Mouse (Mus musculus) hindbrain, embryonic 15.5 days (tissue): ENCODE measurements at regions not wholly inside any gene's neighbourhood (a gene's known extent, or its start where the extent isn't known, plus 50 kb on each side); places are given as distances from the start of the nearest gene placed in this dataset.
A peak's percentile ranks its signal among the peaks of the same experiment; 100 is the strongest.

Source experiments
- ATAC-seq: fragments of 200-750 bp; cut with Nextera tagmentation; 2 replicates; pipeline ENCODE4 v1.8.0; 2017; ENCODE audit warnings: low read depth, moderate number of reproducible peaks, moderate TSS enrichment; ENCODE audit not compliant: low FRiP score
- H3K27ac ChIP-seq: fragments of 300-500 bp; sonication (generic); replicated peaks from 2 replicates; pipeline ENCODE4 v1.5.1; 2015; ENCODE audit warnings: mild to moderate bottlenecking, inconsistent platforms
- H3K27me3 ChIP-seq: fragments of 300-500 bp; sonication (generic); 2 replicates; pipeline ENCODE4 v1.6.1; 2015; ENCODE audit warnings: control low read depth, inconsistent platforms
- H3K36me3 ChIP-seq: fragments of 300-500 bp; sonication (generic); 2 replicates; pipeline ENCODE4 v1.6.1; 2015; ENCODE audit warnings: control low read depth, inconsistent platforms
- H3K4me1 ChIP-seq: fragments of 300-500 bp; sonication (generic); replicated peaks from 2 replicates; pipeline ENCODE4 v1.6.1; 2015; ENCODE audit warnings: control low read depth, inconsistent platforms
- H3K4me2 ChIP-seq: fragments of 300-500 bp; sonication (generic); 2 replicates; pipeline ENCODE4 v1.6.1; 2015; ENCODE audit warnings: moderate library complexity, mild to moderate bottlenecking, inconsistent platforms
- H3K4me3 ChIP-seq: fragments of 300-500 bp; sonication (generic); 2 replicates; pipeline ENCODE4 v1.5.1; 2015; ENCODE audit warnings: mild to moderate bottlenecking, inconsistent platforms
- H3K9ac ChIP-seq: fragments of 300-500 bp; sonication (generic); 2 replicates; pipeline ENCODE4 v1.6.1; 2015; ENCODE audit warnings: inconsistent platforms
- H3K9me3 ChIP-seq: fragments of 300-500 bp; sonication (generic); 2 replicates; pipeline ENCODE4 v1.6.1; 2016; ENCODE audit warnings: control low read depth, inconsistent platforms
- whole genome bisulfite sequencing: fragments of 180-500 bp; shearing (Covaris S2); methylation state at CpG from one replicate; pipeline ENCODE4 v1.1.7; 2015; 5-methylcytosine and 5-hydroxymethylcytosine counted together

DNA sequence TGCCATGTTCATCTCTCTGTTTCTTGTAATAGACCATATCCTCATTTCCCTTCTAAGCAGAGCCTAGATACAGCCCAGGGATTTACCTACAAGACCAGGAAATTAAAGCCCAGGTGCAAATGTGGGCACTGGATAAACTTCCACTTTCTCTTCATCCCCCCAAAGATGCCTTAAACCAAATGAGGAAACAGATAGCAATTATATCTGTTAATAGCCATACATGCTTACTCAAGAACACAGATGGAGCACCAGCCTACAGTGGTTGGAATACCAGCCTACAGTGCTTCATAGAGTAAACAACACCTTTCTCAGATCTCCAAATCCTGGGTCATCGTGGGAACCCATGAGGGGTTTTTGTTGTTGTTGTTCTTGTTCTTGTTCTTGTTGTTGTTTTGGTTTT lies 141.5 kb downstream of the Dhx15 start:
- H3K9me3 ChIP-seq: no peaks in the 10 kb centered on the region
- peaks cover 8% of the 10 kb centered on the region; the same call in 1 of the 2 replicates for H3K4me1 ChIP-seq
- H3K4me2 ChIP-seq: no peak overlapping the region
- 91% methylated on average over 1 of the region's 1 CpGs for WGBS
- no peak overlapping the region for H3K9ac ChIP-seq
- H3K36me3 ChIP-seq: no peaks in the 10 kb centered on the region
- no peak for ATAC-seq
- no peak overlapping the region for H3K27ac ChIP-seq
- no peaks in the 10 kb centered on the region for H3K27me3 ChIP-seq
- H3K4me3 ChIP-seq: no peak overlapping the region

DNA sequence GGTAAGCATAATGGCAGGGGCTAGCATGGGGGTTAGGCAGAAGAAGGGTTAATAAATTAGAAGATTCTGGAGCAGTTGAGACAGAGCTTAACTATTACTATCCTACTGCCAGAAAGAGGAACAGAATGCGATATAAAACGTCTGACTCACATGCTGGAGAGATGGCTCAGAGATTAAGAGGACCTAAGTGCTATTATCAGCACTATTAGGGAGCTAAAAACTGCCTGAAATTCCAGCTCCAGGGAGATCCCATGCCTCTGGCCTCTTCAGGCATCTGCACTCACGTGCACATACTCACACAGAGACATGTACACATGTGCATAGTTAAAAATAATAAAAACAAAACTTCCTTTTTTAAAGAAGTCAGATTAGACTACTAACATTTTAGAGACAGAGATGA lies 143.6 kb downstream of the Dhx15 start:
- Histone ChIP-seq H3K36me3 (no peaks in the 10 kb centered on the region), H3K27me3 (no peaks in the 10 kb centered on the region), H3K4me1 (peaks cover 3% of the 10 kb centered on the region; the same call in 1 of the 2 replicates), H3K4me2 (no peak overlapping the region), H3K4me3 (no peak overlapping the region), H3K9me3 (no peaks in the 10 kb centered on the region), H3K9ac (no peak overlapping the region), H3K27ac (no peak overlapping the region)
- no peak for ATAC-seq
- WGBS: 79% methylated on average over 3 of the region's 3 CpGs

DNA sequence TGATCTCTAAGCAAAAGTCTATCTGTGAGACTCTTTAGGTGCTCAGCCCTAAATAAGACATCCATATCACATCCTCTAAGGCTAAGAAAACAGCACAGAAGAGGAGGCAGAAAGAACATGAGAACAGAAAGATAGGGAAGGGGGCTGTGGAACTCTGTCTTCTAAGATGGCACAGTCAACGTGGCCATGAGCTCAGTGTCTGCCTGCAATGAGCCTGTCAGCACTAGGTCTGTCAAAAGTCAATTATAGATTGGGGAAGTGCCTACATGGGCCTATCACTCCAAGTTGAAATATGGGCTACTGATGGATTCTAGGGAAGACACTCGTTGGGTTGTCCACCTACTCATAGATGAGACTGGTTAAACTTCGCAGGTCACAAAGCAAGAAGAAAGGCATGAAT lies 146.2 kb downstream of the Dhx15 start:
- 85% methylated on average over 3 of the region's 3 CpGs for WGBS
- ATAC-seq: no peak

DNA sequence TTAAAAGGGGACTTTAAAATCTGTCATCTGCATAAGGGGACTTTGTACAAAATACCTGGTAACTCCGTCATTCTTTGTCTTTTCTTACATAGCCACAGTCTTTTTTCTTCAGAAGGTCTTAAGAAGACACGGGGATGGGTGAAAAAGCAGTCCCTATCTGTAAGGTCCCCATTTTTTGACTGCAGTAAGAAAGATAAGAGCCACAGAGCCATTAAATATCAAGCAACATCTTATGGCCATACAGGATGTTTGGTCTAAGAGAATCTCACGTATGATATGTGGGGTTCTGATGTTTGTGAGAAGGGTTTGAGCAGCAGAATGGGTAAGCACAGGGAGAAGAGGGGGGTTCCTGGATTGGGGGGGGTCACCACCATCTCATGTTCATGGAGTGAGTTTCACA lies 148.9 kb downstream of the Dhx15 start:
- Histone ChIP-seq H3K27ac (no peak overlapping the region), H3K27me3 (no peaks in the 10 kb centered on the region), H3K4me2 (no peak overlapping the region), H3K9ac (no peak overlapping the region), H3K4me1 (no peaks in the 10 kb centered on the region; the same call in 1 of the 2 replicates), H3K9me3 (no peaks in the 10 kb centered on the region), H3K36me3 (no peaks in the 10 kb centered on the region), H3K4me3 (no peak overlapping the region)
- no peak for ATAC-seq
- 79% methylated on average over 3 of the region's 3 CpGs for WGBS

More for the DNA sequence above, 146.2 kb downstream of the Dhx15 start:
- Histone ChIP-seq H3K27me3 (no peaks in the 10 kb centered on the region), H3K4me3 (no peak overlapping the region), H3K9ac (no peak overlapping the region), H3K9me3 (no peaks in the 10 kb centered on the region), H3K4me1 (no peaks in the 10 kb centered on the region; the same call in 1 of the 2 replicates), H3K27ac (no peak overlapping the region), H3K4me2 (no peak overlapping the region), H3K36me3 (no peaks in the 10 kb centered on the region)

DNA sequence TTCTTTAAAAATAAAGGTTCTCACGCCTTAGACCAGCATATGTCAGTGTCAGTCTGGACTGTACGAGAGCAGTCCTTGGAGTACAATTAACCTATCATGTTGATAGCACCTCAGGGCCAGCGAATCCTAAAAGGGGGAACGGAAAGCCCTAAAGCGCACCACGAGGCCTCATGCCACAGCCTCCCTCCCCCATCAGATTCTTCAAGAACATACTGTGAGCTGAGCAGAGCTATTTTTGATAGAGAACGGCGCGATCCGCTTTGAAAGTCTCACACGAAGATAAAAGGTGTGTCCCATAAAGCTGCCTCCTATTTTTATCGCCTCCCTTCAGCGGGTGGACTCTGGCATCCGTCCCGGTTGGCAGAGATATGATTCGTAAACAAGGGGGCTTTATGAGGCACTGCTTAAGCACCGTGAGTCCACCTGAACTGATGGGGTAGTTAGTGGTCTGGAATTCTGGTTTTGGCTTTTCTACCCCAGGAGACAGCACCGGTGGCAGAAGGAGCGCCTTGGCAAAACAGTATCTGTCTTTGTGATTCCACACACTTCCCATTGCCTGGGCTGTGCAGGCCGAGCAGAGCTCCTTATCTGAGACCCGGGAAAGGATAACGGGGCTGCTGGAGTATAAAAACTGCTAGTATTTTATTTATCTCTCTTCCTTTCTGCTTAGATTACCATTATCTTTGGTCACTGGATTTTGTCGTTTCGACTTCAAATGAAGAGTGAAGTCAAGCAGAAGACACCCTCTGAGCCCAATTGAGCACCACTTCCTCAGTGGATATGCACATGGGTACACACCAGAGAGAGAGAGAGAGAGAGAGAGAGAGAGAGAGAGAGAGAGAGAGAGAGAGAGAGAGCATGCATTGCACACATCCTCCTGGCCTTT lies 149.6 kb downstream of the Dhx15 start:
- H3K9ac ChIP-seq: no peak overlapping the region
- no peaks in the 10 kb centered on the region; the same call in 1 of the 2 replicates for H3K4me1 ChIP-seq
- WGBS: 61% methylated on average over 24 of the region's 24 CpGs
- H3K27ac ChIP-seq: no peak overlapping the region
- no peaks in the 10 kb centered on the region for H3K27me3 ChIP-seq
- H3K9me3 ChIP-seq: no peaks in the 10 kb centered on the region
- no peaks in the 10 kb centered on the region for H3K36me3 ChIP-seq
- no peak overlapping the region for H3K4me3 ChIP-seq
- no peak overlapping the region for H3K4me2 ChIP-seq
- ATAC-seq: peak; percentile 23; the same call in 1 of the 2 replicates

DNA sequence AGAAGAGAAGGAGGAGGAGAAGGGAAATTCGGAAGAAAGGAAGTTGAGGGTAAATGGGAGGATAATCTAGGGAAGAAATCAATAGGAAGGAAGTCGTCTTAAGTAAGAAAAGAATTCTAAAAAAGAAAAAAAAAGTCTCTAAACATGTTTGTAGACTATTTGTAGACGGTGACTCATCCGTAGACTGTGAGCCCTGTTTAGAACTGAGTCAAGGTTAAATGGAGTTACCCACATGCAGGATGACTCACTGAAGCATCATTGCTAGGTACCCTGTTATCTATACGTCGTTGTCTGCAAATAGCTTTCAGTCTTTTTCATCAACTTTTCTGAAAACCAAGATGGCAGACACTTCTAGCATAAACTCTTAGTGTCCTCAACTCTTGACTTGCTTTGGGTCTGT lies 155.0 kb downstream of the Dhx15 start:
- H3K4me3 ChIP-seq: no peak overlapping the region
- no peaks in the 10 kb centered on the region for H3K9me3 ChIP-seq
- no peaks in the 10 kb centered on the region; the same call in 1 of the 2 replicates for H3K4me1 ChIP-seq
- H3K36me3 ChIP-seq: no peaks in the 10 kb centered on the region
- 93% methylated on average over 6 of the region's 6 CpGs for WGBS
- no peak overlapping the region for H3K27ac ChIP-seq
- ATAC-seq: no peak
- H3K27me3 ChIP-seq: no peaks in the 10 kb centered on the region
- H3K9ac ChIP-seq: no peak overlapping the region
- no peak overlapping the region for H3K4me2 ChIP-seq

DNA sequence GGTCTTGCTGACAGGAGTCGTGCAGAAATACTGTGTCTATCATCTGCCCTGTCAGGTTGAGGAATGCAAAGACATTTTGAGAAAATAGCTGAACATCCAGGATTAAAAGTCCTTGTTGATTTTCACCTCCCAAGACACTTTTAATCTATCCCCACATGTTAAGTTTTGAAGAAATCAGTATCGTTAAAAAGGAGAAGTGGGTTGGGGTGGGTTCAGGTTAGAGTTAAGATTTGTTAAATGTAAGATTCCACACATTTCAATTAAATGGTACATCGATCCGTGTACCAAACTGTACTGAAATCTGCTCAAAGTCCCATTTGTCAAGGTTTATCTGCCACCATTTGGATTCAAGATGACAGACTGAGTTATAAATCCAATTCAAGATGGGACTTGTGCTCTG lies 162.8 kb downstream of the Dhx15 start:
- H3K9ac ChIP-seq: no peak overlapping the region
- ATAC-seq: no peak
- H3K9me3 ChIP-seq: no peaks in the 10 kb centered on the region
- H3K4me2 ChIP-seq: no peak overlapping the region
- peaks cover 6% of the 10 kb centered on the region; the same call in 1 of the 2 replicates for H3K4me1 ChIP-seq
- no peak overlapping the region for H3K27ac ChIP-seq
- no peaks in the 10 kb centered on the region for H3K36me3 ChIP-seq
- WGBS: 88% methylated on average over 4 of the region's 4 CpGs
- no peaks in the 10 kb centered on the region for H3K27me3 ChIP-seq
- H3K4me3 ChIP-seq: no peak overlapping the region

DNA sequence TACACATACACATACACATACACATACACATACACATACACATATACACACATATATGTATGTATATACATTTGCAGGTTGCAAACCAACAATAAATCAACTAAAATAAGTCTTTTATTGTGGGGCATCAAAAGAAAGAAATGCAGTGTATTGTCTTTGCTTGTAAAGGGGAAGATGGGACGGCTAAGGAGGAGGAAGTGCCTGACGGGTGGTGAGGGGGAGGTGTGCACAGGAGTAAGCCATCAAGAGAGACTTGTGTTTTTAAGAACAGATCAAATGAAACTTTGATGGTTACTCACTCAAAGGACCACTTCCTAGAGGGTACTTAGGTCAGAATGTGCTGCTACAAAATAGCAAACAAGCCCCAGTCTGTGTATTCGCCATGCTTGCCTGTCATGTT lies 164.2 kb downstream of the Dhx15 start:
- no peaks in the 10 kb centered on the region for H3K36me3 ChIP-seq
- 76% methylated on average over 3 of the region's 3 CpGs for WGBS
- H3K4me1 ChIP-seq: peaks cover 6% of the 10 kb centered on the region; the same call in 1 of the 2 replicates
- H3K27ac ChIP-seq: no peak overlapping the region
- no peaks in the 10 kb centered on the region for H3K9me3 ChIP-seq
- no peak for ATAC-seq
- no peak overlapping the region for H3K4me3 ChIP-seq
- H3K9ac ChIP-seq: no peak overlapping the region
- no peak overlapping the region for H3K4me2 ChIP-seq
- H3K27me3 ChIP-seq: no peaks in the 10 kb centered on the region

DNA sequence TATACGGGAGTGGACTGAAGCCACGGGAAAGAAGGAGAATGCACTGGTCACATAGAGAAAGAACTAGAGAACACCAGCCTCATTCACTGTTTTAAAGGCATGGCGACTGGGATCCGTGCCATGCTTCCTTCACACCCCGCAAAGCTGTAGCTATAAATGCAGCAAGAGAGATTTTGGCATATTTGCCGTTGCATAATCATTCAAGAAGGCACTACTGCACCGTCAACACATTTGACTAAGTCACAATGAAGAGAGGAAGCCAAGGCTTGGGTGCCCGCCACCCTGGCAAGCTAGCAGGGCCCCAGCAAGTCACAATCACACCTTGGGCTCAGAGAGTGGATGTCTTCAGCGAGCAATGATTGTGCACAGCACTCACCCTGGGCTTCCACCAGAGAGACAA lies 167.1 kb downstream of the Dhx15 start:
- 73% methylated on average over 9 of the region's 9 CpGs for WGBS
- H3K9ac ChIP-seq: no peak overlapping the region
- ATAC-seq: peak; percentile 63; the same call in 1 of the 2 replicates

DNA sequence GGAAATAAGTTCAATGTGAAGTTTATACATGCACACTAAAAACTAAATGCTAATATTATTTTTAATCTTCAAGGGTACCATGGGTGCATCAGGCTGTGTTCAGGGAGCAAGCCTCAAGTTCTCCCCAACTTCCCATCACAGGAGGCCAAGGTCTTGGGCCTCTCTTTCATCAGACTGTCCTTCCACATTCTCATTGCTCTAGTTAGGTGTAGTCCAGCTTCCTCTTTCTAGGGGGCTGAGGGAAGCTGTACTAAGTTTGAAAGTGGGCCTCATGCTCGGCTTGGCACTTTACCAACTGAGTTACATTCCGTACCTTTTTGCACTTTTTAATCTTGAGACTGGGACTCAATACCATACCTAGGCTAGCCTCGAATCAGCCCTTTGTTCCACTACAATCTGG lies 173.3 kb downstream of the Dhx15 start:
- WGBS: 79% methylated on average over 3 of the region's 3 CpGs
- no peak overlapping the region for H3K4me3 ChIP-seq
- no peak overlapping the region for H3K4me2 ChIP-seq

More for the DNA sequence above, 167.1 kb downstream of the Dhx15 start:
- H3K4me3 ChIP-seq: no peak overlapping the region
- no peak overlapping the region for H3K4me2 ChIP-seq
- H3K4me1 ChIP-seq: peaks cover 6% of the 10 kb centered on the region; the same call in 1 of the 2 replicates
- no peaks in the 10 kb centered on the region for H3K27me3 ChIP-seq
- no peaks in the 10 kb centered on the region for H3K36me3 ChIP-seq
- H3K27ac ChIP-seq: no peak overlapping the region
- no peaks in the 10 kb centered on the region for H3K9me3 ChIP-seq

DNA sequence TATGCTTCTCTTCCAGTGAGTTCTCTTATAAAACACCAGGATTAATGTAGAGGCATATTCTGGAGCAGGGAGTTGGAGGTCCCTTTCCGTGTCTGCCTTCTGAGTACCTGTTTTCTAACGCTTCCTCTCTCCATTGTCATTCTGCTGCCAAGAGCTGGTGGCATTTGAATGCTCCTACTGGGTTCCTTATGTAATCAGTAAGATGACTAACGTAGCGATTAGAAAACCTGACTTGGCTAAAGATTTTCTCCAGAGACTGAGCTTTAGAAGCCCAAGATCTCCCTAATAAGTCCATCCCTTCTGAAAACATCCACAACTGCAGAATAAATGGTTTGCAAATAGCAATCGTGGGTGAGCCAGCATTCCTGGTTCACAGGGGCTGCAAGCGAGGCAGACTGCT lies 174.5 kb downstream of the Dhx15 start:
- ATAC-seq: no peak
- no peak overlapping the region for H3K4me3 ChIP-seq
- 0 out of 2 replicates have a peak, but pooled peaks cover 7% of the 10 kb centered on the region for H3K4me1 ChIP-seq
- no peaks in the 10 kb centered on the region for H3K27me3 ChIP-seq
- 28% methylated on average over 6 of the region's 6 CpGs for WGBS
- no peak overlapping the region for H3K9ac ChIP-seq
- no peaks in the 10 kb centered on the region for H3K36me3 ChIP-seq
- no peak overlapping the region for H3K4me2 ChIP-seq
- H3K9me3 ChIP-seq: no peaks in the 10 kb centered on the region
- H3K27ac ChIP-seq: no peak overlapping the region

More for the DNA sequence above, 173.3 kb downstream of the Dhx15 start:
- ATAC-seq: no peak
- Histone ChIP-seq H3K9ac (no peak overlapping the region), H3K27me3 (no peaks in the 10 kb centered on the region), H3K36me3 (no peaks in the 10 kb centered on the region), H3K27ac (no peak overlapping the region), H3K4me1 (0 out of 2 replicates have a peak, but pooled peaks cover 7% of the 10 kb centered on the region), H3K9me3 (no peaks in the 10 kb centered on the region)

DNA sequence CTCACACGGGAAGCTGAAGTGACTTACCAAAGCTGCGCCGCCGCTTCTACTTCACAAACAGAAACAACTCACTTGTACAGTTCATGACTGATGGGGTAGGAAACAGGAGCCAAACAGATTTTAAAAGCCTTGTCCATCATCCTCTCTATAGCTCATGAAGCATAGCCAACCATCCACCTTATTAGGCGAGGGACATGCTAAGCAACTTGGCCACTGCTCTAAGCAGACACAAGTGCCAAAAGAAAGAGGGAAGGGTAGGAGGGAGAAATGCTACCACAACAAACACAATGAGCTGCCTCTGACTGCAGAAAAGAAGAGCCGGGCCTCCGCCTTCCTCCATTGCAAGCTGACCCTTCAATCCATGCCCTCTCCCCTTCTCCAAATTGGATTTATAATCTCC lies 179.9 kb downstream of the Dhx15 start:
- no peak overlapping the region for H3K4me2 ChIP-seq
- H3K27ac ChIP-seq: no peak overlapping the region
- H3K4me3 ChIP-seq: no peak overlapping the region
- no peaks in the 10 kb centered on the region for H3K27me3 ChIP-seq
- 0 out of 2 replicates have a peak, but pooled peaks have one; percentile 46 for ATAC-seq
- H3K9ac ChIP-seq: no peak overlapping the region
- no peaks in the 10 kb centered on the region for H3K36me3 ChIP-seq
- 0 out of 2 replicates have a peak, but pooled peaks cover under 1% of the 10 kb centered on the region for H3K4me1 ChIP-seq
- H3K9me3 ChIP-seq: no peaks in the 10 kb centered on the region
- 79% methylated on average over 7 of the region's 7 CpGs for WGBS
